Mouse (Mus musculus) frontal cortex, postnatal 25 days (tissue): ENCODE results near the gene Dbh.

Experiments
- DNase-seq, 2 experiments: peaks; one replicate each; pipeline ENCODE4 v3.0.0; 2022; ENCODE audit warnings: low spot score in 2 of 2

Dbh gene

DNA sequence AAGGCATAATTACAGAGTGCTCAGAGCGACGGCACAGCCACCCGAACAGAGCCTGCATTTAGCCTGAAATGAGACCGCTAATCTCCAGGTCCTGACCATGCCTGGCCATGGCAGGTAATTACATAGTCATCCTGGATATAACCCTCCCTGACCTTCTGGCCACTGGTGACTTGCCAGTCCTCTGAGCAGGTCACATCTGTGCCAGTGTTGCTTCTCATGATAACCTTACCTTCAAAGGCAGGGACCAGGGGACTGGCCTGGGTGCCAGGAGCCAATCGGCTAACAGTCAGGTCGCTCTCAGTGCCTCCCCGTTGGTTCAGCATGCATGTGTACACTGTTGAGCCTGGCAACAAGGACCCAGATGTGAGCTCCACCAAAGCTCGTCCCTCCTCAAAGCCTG lies 53.5 kb downstream of the Dbh start:
- DNase-seq = no peak

DNA sequence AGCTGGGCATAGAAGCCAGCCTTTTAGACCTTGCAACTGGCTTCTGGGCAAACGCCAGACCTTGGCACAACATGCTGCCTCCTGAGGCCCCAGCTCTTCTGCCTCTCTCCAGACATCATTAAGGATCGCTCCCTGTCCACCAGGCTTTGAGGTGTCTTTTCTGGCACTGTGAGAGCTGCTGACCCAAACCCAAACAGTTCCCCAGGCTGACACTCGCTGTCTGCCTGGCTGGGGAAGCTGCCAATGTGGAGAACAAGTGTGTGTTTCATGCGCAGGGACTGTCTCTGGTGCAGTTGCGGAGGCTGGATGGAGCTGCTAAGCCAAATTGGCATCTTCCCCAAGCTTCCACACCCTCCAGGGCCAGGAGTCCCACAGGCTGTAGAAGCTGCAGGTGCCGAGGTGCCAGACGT lies 58.0 kb downstream of the Dbh start:
- no peak for DNase-seq

DNA sequence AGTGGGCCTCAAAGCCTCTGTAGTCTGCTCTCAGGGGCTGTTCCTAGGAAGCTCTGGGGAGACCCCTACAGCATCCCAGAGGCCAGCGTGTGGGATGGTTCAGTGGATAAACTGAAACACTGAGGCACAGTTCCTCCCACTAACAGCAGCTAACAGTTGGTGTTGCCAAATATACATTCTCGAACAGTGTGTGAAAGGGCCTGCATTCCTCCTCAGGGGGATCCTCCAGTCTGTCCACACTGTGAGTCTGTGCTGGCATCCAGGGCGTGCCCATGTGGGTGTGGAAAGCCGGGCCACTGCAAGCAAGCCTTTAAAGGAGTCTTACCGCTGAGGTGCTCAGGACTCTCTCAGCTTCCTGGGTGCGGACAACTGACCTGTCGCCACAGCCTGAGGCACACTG lies 61.5 kb downstream of the Dbh start:
- DNase-seq = no peak

DNA sequence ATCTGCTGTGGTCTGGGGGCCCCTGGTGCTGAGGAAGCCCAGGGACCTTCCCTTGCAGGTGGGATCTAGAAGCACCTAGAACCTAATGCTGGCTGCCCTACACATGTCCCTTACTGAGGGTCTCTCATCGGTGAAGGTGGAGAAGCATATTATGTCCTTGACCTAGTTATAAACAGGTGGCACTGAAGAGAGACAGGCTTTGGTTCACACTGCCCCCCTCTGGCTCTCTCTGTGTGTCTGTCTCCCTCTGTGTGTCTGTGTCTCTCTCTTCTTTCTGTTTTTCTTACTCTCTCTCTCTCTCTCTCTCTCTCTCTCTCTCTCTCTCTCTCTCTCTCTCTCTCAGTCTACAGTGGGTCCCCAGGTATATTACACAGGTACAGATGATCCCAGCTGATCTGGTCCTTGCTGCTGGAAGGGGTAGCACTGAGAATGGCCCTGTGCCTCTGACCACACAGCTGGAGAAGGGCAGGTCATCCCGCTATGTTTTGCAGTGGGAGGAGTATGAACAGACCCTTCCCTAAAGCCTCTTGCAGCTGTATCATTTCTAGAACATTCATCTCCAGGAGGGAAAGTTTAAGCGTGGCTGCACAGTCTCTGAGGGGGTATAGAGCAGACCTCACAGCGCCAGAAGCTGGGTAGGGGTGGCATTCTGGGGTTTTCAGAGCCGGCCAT lies 63.9 kb downstream of the Dbh start:
- no peak for DNase-seq

DNA sequence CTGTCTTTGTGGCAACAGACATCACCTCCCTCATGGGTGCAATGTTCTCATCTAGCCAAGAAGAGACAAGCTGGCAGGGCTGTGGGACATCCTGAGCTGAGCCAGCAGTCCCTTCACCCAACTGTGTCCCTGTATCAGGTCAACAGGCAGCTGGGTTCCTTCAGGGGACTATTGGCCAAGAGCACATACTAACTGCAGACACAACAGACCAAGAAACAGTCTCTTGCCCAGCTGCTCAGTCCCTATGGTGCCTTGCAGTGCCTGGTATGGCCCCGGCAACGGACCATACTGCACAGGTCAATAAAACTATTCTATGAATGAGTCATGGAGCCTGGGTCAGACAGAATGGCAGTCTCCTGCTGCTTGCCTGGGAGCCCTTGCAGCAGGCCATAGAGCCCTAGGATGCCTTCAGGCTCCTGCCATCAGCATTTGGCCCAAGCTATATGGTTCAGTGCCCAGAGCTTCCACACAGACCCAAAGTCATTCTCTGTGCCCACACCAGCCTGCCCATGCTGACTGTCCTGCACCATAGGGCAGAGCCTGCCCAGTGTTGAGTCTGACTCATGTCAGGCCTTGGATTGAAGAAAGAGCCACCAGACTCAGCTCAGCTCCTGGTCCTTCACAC lies 64.6 kb downstream of the Dbh start:
- DNase-seq = no peak

DNA sequence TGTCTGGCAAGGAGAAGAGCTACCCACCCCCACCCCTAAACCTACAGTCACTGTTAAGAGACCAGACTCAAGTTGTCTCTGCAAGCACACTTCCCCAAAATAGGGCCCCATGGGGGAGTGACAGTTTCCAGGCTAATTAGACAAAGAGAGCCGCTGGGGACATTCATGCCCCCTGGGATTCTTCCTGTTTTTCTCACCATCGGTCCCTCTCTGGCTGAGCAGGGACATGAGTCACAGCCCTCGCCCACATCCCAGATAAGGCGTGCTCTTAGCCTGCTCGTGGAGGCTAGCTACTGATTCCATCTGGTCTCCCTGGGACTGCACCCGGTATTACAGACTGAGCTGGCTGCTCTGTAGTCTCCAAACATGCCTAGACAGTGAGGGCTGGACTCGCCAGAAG lies 67.3 kb downstream of the Dbh start:
- DNase-seq = no peak
